Mouse (Mus musculus) lung, embryonic 15.5 days (tissue): Measurements from ENCODE around the gene Pard3. TPM values are rescaled to one million over a fixed set of nuclear protein-coding genes. Genes with fewer than 3 reads are reported as not detected.

Source experiments
- ATAC-seq: fragments of 200-750 bp; cut with Nextera tagmentation; 2 replicates; pipeline ENCODE4 v1.8.0; 2017; ENCODE audit warnings: moderate number of reproducible peaks, borderline replicate concordance; ENCODE audit not compliant: low FRiP score, low TSS enrichment; ENCODE audit errors: extremely low read depth
- H3K27ac ChIP-seq: fragments of 300-500 bp; sonication (generic); 2 replicates; pipeline ENCODE4 v1.5.1; 2015; ENCODE audit warnings: moderate library complexity, mild to moderate bottlenecking, inconsistent platforms
- H3K27me3 ChIP-seq: fragments of 300-500 bp; sonication (generic); 2 replicates; pipeline ENCODE4 v1.6.1; 2015; ENCODE audit warnings: inconsistent platforms
- H3K36me3 ChIP-seq: fragments of 300-500 bp; sonication (generic); 2 replicates; pipeline ENCODE4 v1.6.1; 2015; ENCODE audit warnings: inconsistent platforms
- H3K4me1 ChIP-seq: fragments of 300-500 bp; sonication (generic); 2 replicates; pipeline ENCODE4 v1.6.1; 2015; ENCODE audit warnings: inconsistent platforms
- H3K4me2 ChIP-seq: fragments of 300-500 bp; sonication (generic); 2 replicates; pipeline ENCODE4 v1.6.1; 2015; ENCODE audit warnings: inconsistent platforms, mild to moderate bottlenecking, moderate library complexity
- H3K4me3 ChIP-seq: fragments of 300-500 bp; sonication (generic); 2 replicates; pipeline ENCODE4 v1.5.1; 2015; ENCODE audit warnings: mild to moderate bottlenecking, inconsistent platforms
- H3K9ac ChIP-seq: fragments of 300-500 bp; sonication (generic); 2 replicates; pipeline ENCODE4 v1.6.1; 2015; ENCODE audit warnings: inconsistent platforms
- H3K9me3 ChIP-seq: fragments of 300-500 bp; sonication (generic); 2 replicates; pipeline ENCODE4 v1.6.1; 2016; ENCODE audit warnings: inconsistent platforms
- WGBS: fragments of 180-500 bp; shearing (Covaris S2); methylation state at CpG from one replicate; pipeline ENCODE4 v1.1.7; 2015; 5-methylcytosine and 5-hydroxymethylcytosine counted together
- polyA plus RNA-seq: library from polyadenylated mRNA; unstranded; fragments of >200 nt; fragmentation: Nextera tagmentation; extraction: Ambion mirVana; gene quantifications from 2 replicates; pipeline ENCODE4 v1.2.1, GENCODE M21; 2015

Gene Pard3
- polyA plus RNA-seq, 1 experiment from 2014 or later: 21.9 TPM

- 68% methylated on average over 8 of the region's 8 CpGs for WGBS
- H3K4me1 ChIP-seq: peaks cover 16% of the 10 kb centered on the region; the same call in 1 of the 2 replicates
- H3K27ac ChIP-seq: 0 out of 2 replicates have a peak overlapping the region, but pooled peaks have one; percentile 40
- ATAC-seq: no peak
- H3K4me2 ChIP-seq: peak overlapping the region; percentile 11; the same call in 1 of the 2 replicates
- no peak overlapping the region for H3K9ac ChIP-seq
- no peak overlapping the region for H3K4me3 ChIP-seq
- H3K27me3 ChIP-seq: no peaks in the 10 kb centered on the region
- no peaks in the 10 kb centered on the region for H3K36me3 ChIP-seq
- H3K9me3 ChIP-seq: no peaks in the 10 kb centered on the region
Observed at GRCm38 (mm10) chr8:127535192-127535845, 471.6 kb downstream of the Pard3 start.

GRCm38 (mm10) chr8:127535846-127536220 lies 472.1 kb downstream of the Pard3 start:
- no peak overlapping the region for H3K9ac ChIP-seq
- no peaks in the 10 kb centered on the region for H3K9me3 ChIP-seq
- no peak overlapping the region for H3K4me3 ChIP-seq
- WGBS: 98% methylated on average over 1 of the region's 1 CpGs
- no peak for ATAC-seq
- H3K36me3 ChIP-seq: no peaks in the 10 kb centered on the region
- H3K4me1 ChIP-seq: peaks cover 16% of the 10 kb centered on the region; the same call in 1 of the 2 replicates
- no peak overlapping the region for H3K27ac ChIP-seq
- no peak overlapping the region for H3K4me2 ChIP-seq
- no peaks in the 10 kb centered on the region for H3K27me3 ChIP-seq

DNA sequence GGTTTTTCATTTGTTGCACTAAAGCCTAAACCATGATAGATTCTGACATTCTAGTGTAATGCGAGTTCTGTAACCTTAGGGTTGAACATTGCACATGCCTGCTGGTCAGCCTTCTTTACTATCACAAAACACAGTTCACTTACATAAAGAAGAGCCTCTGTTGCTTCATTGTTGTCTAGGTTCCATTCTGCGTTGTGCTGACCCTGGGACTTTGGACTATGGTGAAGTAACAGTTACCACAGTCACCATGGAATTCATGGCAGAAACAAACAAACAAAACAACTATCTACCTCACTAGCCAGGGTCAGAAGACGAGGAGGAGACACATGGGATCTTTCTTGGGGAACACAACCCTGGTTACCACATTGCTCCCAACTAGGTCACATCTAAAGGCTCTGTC lies 476.1 kb downstream of the Pard3 start:
- no peaks in the 10 kb centered on the region for H3K36me3 ChIP-seq
- 91% methylated on average over 3 of the region's 3 CpGs for WGBS
- H3K27me3 ChIP-seq: no peaks in the 10 kb centered on the region
- H3K9ac ChIP-seq: no peak overlapping the region
- H3K9me3 ChIP-seq: no peaks in the 10 kb centered on the region
- no peak overlapping the region for H3K27ac ChIP-seq
- H3K4me2 ChIP-seq: no peak overlapping the region
- H3K4me1 ChIP-seq: 0 out of 2 replicates have a peak, but pooled peaks cover 8% of the 10 kb centered on the region
- H3K4me3 ChIP-seq: no peak overlapping the region
- no peak for ATAC-seq

DNA sequence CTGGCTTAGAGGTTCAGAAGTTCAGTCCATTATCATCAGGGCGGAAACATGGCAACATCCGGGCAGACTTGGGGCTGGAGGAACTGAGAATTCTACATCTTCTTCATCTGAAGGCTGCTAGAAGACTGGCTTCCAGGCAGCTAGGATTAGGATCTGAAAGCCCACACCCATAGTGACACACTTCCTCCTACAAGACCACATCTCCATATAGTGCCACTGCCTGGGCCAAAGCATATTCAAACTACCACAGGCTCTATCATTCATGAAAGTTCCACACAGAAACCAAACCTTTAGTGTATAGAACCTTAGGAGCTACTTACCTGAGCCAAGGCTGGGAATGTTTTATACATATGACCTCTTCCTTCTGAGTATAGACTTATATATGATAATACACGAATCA lies 476.6 kb downstream of the Pard3 start:
- Histone ChIP-seq H3K4me3 (no peak overlapping the region), H3K27me3 (no peaks in the 10 kb centered on the region), H3K27ac (no peak overlapping the region), H3K36me3 (no peaks in the 10 kb centered on the region), H3K4me1 (0 out of 2 replicates have a peak, but pooled peaks cover 4% of the 10 kb centered on the region), H3K9me3 (no peaks in the 10 kb centered on the region), H3K4me2 (no peak overlapping the region), H3K9ac (no peak overlapping the region)
- WGBS: 82% methylated on average over 3 of the region's 3 CpGs
- no peak for ATAC-seq

GRCm38 (mm10) chr8:127542162-127542561 lies 478.5 kb downstream of the Pard3 start:
- 72% methylated on average over 2 of the region's 2 CpGs for WGBS
- H3K9ac ChIP-seq: no peak overlapping the region
- H3K4me2 ChIP-seq: no peak overlapping the region
- no peak overlapping the region for H3K27ac ChIP-seq
- no peaks in the 10 kb centered on the region for H3K27me3 ChIP-seq
- no peak for ATAC-seq
- no peaks in the 10 kb centered on the region for H3K4me1 ChIP-seq
- no peaks in the 10 kb centered on the region for H3K9me3 ChIP-seq
- H3K4me3 ChIP-seq: no peak overlapping the region
- no peaks in the 10 kb centered on the region for H3K36me3 ChIP-seq

- no peaks in the 10 kb centered on the region for H3K4me1 ChIP-seq
- H3K4me2 ChIP-seq: no peak overlapping the region
- H3K27ac ChIP-seq: no peak overlapping the region
- H3K9me3 ChIP-seq: no peaks in the 10 kb centered on the region
- H3K9ac ChIP-seq: no peak overlapping the region
- no peaks in the 10 kb centered on the region for H3K27me3 ChIP-seq
- H3K4me3 ChIP-seq: no peak overlapping the region
- ATAC-seq: no peak
- 58% methylated on average over 7 of the region's 7 CpGs for WGBS
- H3K36me3 ChIP-seq: no peaks in the 10 kb centered on the region
Observed at GRCm38 (mm10) chr8:127543676-127544075, 480.0 kb downstream of the Pard3 start.

GRCm38 (mm10) chr8:127546161-127546560 lies 482.5 kb downstream of the Pard3 start:
- Histone ChIP-seq H3K36me3 (no peaks in the 10 kb centered on the region), H3K9me3 (no peaks in the 10 kb centered on the region), H3K4me3 (no peak overlapping the region), H3K27me3 (no peaks in the 10 kb centered on the region), H3K9ac (no peak overlapping the region), H3K4me1 (no peaks in the 10 kb centered on the region), H3K27ac (no peak overlapping the region), H3K4me2 (no peak overlapping the region)
- ATAC-seq: no peak
- WGBS: 84% methylated on average over 2 of the region's 2 CpGs

DNA sequence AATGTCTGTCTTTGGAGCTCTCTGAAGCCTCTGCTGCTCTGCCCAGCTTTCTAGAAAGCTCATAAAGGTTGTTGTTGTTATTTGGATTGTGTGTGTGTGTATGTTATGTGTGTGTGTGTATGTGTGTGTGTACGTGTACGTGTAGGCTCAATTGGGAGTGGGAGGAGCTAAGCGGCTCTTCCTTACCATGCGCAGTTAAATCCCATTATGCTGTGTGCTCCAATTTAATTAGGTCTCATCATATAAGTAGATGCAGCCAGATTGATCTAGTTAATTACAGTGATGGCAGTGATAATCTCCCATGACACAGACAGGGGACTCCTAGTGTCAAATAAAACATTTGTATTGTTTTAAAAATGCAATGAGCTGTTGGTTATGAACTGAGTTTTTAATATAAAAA lies 487.2 kb downstream of the Pard3 start:
- 89% methylated on average over 4 of the region's 4 CpGs for WGBS
- no peak overlapping the region for H3K4me2 ChIP-seq
- no peak overlapping the region for H3K27ac ChIP-seq
- H3K36me3 ChIP-seq: no peaks in the 10 kb centered on the region
- H3K4me3 ChIP-seq: no peak overlapping the region
- no peak for ATAC-seq
- H3K9ac ChIP-seq: no peak overlapping the region
- no peaks in the 10 kb centered on the region for H3K27me3 ChIP-seq
- no peaks in the 10 kb centered on the region for H3K4me1 ChIP-seq
- H3K9me3 ChIP-seq: no peaks in the 10 kb centered on the region

GRCm38 (mm10) chr8:127552161-127552595 lies 488.5 kb downstream of the Pard3 start:
- no peak overlapping the region for H3K4me2 ChIP-seq
- H3K4me3 ChIP-seq: no peak overlapping the region
- WGBS: 63% methylated on average over 11 of the region's 11 CpGs
- H3K27me3 ChIP-seq: no peaks in the 10 kb centered on the region
- H3K4me1 ChIP-seq: no peaks in the 10 kb centered on the region
- H3K27ac ChIP-seq: no peak overlapping the region
- ATAC-seq: no peak
- no peak overlapping the region for H3K9ac ChIP-seq
- H3K9me3 ChIP-seq: no peaks in the 10 kb centered on the region
- H3K36me3 ChIP-seq: no peaks in the 10 kb centered on the region

DNA sequence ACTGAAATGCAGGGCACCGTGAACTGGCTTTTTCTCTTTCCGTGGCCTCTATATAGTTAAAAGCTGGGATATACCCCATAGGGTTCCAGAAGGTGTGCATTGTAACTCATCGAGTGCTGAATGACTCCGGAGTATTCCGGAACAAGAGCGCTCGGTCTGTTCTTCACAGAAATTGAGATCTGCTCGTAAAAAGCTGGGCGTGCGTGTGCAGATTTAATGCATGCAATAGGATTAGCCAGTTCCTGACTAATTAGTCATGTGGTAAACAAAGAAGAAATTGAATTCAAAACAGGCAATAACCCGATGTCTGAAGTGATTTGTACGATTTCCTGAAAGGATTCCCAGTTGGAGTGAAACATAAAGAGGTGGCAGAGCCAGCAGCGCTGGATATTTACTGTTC lies 489.1 kb downstream of the Pard3 start:
- Histone ChIP-seq H3K4me1 (no peaks in the 10 kb centered on the region), H3K9me3 (no peaks in the 10 kb centered on the region), H3K27ac (no peak overlapping the region), H3K4me2 (no peak overlapping the region), H3K9ac (no peak overlapping the region), H3K36me3 (no peaks in the 10 kb centered on the region), H3K27me3 (no peaks in the 10 kb centered on the region), H3K4me3 (no peak overlapping the region)
- 85% methylated on average over 13 of the region's 13 CpGs for WGBS
- no peak for ATAC-seq

- ATAC-seq: no peak
- Histone ChIP-seq H3K4me2 (no peak overlapping the region), H3K4me1 (no peaks in the 10 kb centered on the region), H3K36me3 (no peaks in the 10 kb centered on the region), H3K27me3 (no peaks in the 10 kb centered on the region), H3K27ac (no peak overlapping the region), H3K9me3 (no peaks in the 10 kb centered on the region), H3K4me3 (no peak overlapping the region), H3K9ac (no peak overlapping the region)
- 71% methylated on average over 5 of the region's 5 CpGs for WGBS
Observed at GRCm38 (mm10) chr8:127553582-127553981, 489.9 kb downstream of the Pard3 start.

DNA sequence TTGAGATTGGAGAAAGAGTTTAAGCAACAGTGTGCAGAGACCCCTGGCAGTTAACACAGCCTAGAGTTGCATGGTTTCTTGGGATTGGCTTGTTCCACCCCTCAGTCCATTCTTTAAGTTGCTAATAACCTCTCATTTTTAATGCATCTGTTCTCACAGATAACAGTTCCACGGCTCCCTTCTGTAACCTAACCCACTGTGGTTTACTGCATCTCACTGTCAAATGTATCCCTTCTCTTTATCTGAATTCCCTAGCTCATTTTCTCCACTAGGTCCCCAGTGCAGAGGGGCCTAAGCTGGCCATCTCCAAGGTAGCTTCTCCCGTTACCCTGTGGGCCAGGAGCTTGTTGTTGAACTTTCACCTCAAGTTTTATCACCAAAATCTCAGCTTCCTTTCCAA lies 492.1 kb downstream of the Pard3 start:
- H3K36me3 ChIP-seq: no peaks in the 10 kb centered on the region
- no peaks in the 10 kb centered on the region for H3K4me1 ChIP-seq
- ATAC-seq: no peak
- H3K27ac ChIP-seq: no peak overlapping the region
- H3K4me3 ChIP-seq: no peak overlapping the region
- H3K4me2 ChIP-seq: no peak overlapping the region
- no peaks in the 10 kb centered on the region for H3K27me3 ChIP-seq
- no peak overlapping the region for H3K9ac ChIP-seq
- no peaks in the 10 kb centered on the region for H3K9me3 ChIP-seq
- 70% methylated on average over 2 of the region's 2 CpGs for WGBS

DNA sequence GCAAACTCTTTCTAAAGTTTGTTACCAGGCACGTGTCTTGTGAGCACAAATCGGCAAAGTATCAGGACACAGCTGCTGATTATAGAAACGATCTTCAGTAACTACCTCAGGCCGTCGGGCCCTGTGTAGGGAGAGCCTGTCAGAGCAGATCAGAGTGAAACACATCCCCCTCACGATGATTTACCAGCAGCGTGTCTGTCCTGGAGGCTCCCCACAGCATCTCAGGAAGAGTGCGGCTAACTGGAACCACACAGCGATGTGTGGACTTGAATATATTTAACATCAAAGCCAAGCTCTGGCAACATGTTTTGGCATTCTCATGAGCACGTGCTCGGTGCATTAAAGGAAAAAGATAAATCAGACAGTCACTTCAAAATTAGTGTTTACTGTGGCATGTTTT lies 493.3 kb downstream of the Pard3 start:
- Histone ChIP-seq H3K27ac (no peak overlapping the region), H3K4me2 (no peak overlapping the region), H3K27me3 (no peaks in the 10 kb centered on the region), H3K9ac (no peak overlapping the region), H3K9me3 (no peaks in the 10 kb centered on the region), H3K36me3 (no peaks in the 10 kb centered on the region), H3K4me3 (no peak overlapping the region), H3K4me1 (no peaks in the 10 kb centered on the region)
- ATAC-seq: no peak
- 51% methylated on average over 11 of the region's 11 CpGs for WGBS
